Mouse (Mus musculus) B cell, adult (primary cell): ENCODE results near the gene Xpnpep2. TPM values are rescaled to one million over a fixed set of nuclear protein-coding genes. Genes with fewer than 3 reads are reported as not detected.

Source experiments
- total RNA-seq: library from RNA; stranded (reverse); gene quantifications from 4 replicates; pipeline ENCODE4 v1.2.4, GENCODE M21; 2023; ENCODE audit not compliant: inconsistent age

Xpnpep2 gene
- total RNA-seq: 0.19 TPM in 1 of 4 replicates, not detected in the others

GRCm38 (mm10) chrX:48108394-48109315 is at the start of gene Xpnpep2:
TSS of gene Xpnpep2 (plus strand) at chrX:48108725.

GRCm38 (mm10) chrX:48146262-48146661 is 37.7 kb downstream of the Xpnpep2 start, which contains the start of gene Sash3:
TSS of gene Sash3 (plus strand) at chrX:48146436.

Other genes with a start within 250 kb of the Xpnpep2 start
- gene Smarca1, start 215.8 kb upstream of the Xpnpep2 start, total RNA-seq: not detected in 4 replicates
- 9.2 to 11.6 TPM (median 9.5 TPM) in 4 replicates for gene Ocrl, start 196.3 kb upstream of the Xpnpep2 start, total RNA-seq
- not detected in 4 replicates for gene Apln, start 73.9 kb upstream of the Xpnpep2 start, total RNA-seq
- 192 to 211 TPM (median 201 TPM) in 4 replicates for gene Sash3, start 37.7 kb downstream of the Xpnpep2 start, total RNA-seq
- 23.9 to 25.9 TPM (median 25.1 TPM) in 4 replicates for gene Zdhhc9, start 100.2 kb downstream of the Xpnpep2 start, total RNA-seq
- 42.4 to 49.4 TPM (median 47.1 TPM) in 4 replicates for gene Utp14a, start 148.1 kb downstream of the Xpnpep2 start, total RNA-seq
- gene Bcorl1, start 232.6 kb downstream of the Xpnpep2 start, total RNA-seq: 5.5 to 7.8 TPM (median 5.8 TPM) in 4 replicates